Mouse (Mus musculus) 416B (cell line): ENCODE data around the gene Vwa1.
A peak's percentile ranks its signal among the peaks of the same experiment; 100 is the strongest.
"Not testable (repeated sequence)": the region's sequence is repeated elsewhere in the genome, so short reads cannot be mapped to it uniquely, and the experiment has no call there.

Source experiments
- DNase-seq: peaks from one replicate; pipeline ENCODE4 v3.0.0; 2011; ENCODE audit warnings: low read depth

The Vwa1 gene

DNA sequence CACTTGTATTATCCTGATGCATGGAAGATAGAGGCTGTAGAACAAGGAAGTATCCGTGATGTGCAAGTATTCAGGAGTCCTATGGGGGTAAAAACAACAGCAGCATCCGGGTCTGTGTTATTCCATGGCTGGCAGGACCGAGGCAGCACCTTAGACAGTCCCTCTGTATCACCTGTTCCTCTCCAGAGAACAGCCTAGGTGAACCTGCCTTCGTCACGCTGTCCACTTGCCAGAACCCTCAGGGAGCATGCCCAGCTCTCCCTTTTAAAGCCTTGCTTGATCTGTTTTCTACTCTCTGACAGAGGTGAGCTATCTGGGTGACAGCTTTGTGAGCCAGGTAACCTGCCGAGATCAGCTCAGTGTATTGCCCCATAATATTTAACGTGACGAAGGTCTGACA is 30.0 kb downstream of the Vwa1 start:
- no peak for DNase-seq

DNA sequence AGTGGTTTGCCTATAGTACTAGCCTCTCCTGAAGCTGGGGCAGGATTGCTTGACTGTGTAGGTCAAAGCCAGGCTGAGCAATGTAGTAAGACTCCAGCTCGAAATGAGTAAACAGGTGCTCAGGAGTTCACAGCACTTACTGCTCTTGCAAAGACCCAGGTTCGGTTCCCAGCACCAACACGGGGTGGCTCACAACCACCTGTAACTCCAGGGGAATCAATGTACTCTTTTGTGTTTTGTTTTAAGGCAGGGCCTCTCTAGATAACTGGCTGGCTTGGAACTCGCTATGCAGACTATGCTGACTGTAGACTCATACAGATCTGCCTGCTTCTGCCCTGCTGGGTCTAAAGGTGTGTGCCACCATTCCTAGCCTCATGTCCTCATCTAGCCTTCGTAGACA is 31.8 kb downstream of the Vwa1 start:
- no peak for DNase-seq

DNA sequence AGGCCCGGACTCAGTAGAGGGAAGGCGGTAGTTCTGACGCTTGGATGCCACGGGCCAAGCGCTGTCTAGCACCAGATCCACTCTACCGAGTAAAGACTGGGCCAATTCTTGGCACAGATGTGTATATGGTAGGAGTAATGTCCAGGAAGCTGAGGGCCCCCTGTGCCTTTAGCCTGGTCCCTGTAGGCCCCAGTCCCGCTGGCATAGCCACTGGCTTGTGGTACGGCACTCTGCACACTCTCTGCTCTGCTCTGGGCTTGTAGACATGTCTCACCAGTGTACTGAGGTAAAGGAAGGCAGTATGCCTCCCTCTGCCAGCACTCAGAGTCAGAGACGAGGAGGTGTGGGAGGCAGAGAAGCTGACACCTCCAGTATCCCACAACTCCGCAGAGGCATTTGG is 33.8 kb downstream of the Vwa1 start:
- not testable (repeated sequence) for DNase-seq

DNA sequence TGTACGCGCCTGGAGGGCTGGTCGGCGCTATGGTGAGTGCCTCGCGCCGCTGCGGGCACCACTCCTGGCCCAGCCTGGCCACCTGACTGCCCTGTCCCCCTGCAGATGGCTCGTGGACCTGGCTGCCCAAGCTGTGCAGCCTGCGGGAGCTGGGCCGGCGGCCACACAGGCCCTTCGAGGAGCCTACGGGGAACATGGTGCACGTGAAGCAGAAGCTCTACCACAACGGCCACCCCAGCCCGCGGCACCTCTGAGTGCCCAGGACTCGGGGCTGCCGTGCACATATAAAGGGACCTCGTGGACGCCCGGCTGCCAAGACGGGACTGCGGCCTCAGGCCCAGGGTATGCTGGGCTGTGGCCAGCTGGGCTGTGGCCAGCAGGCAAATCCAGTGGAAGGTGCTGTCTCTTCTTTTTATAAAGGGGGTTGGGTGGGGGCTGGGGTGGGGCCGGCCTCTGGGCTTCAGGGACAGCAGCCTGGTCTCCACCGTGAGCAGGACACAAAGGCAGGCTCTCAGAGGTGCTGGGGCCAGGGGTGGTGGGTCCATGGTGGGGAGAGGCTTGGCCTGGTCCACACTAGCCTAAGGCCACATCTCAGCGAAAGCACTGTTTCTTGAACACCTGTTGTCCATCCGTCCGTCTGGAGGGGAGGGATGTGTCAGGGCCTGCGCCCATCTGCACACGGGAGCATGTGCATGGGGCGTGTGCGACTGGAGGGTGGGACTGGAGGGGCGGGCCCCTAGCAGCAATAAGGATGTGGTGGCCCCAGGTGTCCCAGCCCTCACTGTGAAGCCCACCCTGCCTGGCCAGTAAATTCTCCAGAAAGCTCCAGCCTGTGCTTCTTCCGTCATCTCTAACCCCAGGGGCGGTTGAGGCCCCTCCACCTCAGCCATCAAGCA is 34.5 kb downstream of the Vwa1 start:
- no peak for DNase-seq

DNA sequence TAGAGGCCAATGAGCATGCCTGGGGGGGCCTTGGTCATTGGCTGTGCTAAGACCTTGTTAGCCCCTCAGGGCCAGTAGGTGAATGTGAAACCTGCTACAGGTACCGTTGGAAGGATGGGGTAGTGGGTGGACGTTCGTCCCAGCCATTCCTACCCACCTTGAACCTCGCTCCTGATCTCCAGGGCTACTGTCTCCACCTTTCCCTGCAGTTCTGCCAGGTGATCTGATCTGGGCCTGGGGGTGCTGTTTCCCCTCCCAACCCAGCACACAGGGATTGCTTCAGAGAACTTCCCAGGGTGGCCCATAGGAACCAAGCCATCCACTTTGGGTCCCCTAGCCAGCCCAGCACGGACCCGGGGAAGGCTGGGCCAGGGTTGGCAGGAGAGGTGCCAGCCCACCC is 35.3 kb downstream of the Vwa1 start:
- no peak for DNase-seq

DNA sequence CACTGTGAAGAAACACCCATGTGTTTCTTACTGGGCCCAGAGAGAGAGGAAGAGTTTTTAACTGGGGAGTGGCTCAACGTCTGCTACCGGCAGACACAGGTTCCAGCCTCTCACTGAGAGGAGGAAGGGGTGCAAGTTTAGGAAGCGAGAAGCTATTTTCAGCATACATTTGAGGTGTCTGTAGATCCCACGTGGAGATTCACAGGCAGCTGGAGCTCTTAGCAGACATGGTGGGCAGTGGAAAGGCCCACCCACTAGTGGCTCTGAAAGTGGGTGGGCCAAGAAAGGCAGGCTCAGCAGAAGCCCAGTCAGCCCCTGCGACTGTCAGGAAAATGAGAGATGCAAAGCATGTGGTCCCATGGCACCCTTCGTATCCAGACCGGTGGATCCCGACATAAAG is 36.2 kb downstream of the Vwa1 start:
- no peak for DNase-seq

DNA sequence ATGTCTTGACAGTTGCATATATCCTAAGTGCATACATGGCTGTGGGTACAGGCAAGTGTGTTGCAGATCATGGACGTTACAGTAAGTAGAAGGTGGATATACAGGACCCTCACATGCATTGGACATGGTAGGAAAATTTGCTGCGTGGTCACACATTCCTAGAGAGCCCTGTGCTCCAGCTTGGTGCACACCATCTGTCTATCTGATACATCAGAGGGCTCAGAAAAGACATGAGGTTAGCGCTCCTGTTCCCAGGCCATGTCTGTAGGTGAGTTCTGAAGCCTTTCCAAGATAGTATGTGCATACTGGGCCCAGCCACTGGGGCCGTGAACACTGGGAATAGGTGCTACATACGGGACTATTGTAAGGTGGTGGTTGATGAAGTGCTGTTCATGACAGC is 38.1 kb downstream of the Vwa1 start:
- DNase-seq = no peak

DNA sequence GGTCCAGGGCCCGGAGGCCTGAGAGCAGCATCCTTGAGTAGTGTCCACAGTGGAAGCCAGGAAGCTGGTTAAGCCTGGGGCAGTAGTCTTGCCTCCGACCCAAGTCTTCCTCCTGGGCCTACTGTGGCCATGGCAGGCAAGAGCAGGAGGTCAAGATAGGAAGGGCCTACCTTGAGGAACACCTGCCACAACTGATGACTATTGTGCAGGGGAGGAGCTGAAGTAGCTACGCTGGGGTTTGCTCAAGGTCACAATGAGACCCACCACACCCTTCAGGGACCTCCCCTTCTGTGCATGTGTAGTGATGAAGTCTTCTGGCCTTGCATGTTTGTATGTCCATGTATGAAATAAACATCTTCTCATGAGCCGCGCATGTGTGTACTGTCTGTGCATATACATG is 38.7 kb downstream of the Vwa1 start:
- peak; percentile 22 for DNase-seq

DNA sequence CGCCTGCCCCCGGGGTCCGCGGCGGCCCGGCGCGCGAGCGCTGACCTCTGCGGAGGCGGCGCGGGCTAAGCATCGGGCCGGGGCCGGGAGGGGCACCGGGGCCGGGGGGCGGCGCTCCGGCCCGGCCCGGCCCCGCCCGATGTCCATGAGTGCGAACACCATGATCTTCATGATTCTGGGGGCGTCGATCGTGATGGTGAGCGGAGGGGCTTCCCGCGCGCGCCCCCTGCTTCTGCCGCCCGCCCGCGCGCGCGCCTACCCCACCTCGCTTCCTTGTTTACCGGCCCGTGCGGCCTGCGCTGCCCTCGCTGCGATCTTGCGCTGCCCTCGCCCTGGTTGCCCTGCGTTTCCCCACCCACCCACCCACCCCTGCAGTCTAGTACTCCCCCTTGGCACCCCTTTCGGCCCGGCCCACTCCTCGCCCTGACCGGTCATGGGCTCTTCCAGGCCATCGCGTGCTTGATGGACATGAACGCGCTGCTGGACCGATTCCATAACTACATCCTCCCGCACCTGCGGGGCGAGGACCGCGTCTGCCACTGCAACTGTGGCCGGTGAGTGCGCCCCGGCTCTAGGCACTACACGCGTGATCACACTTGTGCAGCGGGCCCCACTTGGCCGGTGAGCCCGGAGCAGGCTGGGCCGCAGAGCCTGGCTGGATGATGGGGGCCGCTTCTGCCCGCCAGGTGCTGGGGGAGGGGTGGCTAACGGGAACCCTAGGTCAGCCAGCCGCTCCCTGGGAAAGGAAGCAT is 39.4 kb downstream of the Vwa1 start:
- DNase-seq = peak; percentile 25

DNA sequence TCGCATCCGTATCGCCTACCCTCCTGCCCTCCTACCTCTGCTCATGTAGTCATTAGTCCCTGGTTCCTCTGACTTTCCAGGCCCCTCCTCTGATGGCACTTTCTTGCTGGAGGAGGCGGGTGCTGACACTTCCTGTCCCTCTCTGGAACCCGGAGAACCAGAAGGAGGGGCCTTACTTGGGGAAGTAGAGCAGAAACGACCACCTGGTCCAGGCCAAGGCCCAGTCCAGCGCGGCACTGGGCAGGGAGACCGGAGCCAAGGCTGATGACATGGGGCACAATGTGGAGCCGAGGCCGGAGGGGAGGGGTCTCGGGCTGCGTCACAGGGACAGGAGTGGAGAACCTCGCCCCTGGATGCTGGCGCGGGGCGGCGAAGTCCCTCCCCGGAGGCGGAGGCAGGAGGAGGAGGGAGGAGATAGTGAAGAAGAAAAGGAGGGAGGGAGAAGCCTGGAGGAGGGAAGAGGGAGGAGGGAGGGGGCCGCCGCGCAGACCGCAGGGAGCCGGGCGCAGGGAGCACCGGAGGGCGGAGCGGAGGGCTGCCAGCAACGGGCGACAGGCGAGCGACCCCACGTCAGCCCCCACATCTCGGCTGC is 40.1 kb downstream of the Vwa1 start, which contains the start of gene Tmem240:
Tmem240 (plus strand) TSS at position 451 of the 592 bp plus-strand sequence.
- DNase-seq = peak; percentile 92

DNA sequence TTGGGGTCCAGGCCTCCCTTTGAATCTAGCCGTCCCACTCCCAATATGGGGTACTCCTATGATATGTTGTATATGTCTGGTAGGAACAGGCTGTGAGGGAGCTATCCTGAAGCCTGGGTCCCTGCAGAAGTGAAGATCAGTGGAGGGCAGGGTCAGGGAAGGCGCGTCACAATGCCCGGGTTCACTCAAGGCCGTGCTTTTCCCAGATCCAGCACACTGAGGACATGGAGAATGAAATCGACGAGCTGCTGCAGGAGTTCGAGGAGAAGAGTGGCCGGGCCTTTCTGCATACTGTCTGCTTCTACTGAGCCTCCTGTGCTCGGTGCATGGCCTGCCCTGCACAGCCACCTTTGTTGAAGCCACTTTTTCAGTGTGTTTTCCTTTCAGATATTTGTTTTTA is 41.2 kb downstream of the Vwa1 start:
- DNase-seq = no peak

DNA sequence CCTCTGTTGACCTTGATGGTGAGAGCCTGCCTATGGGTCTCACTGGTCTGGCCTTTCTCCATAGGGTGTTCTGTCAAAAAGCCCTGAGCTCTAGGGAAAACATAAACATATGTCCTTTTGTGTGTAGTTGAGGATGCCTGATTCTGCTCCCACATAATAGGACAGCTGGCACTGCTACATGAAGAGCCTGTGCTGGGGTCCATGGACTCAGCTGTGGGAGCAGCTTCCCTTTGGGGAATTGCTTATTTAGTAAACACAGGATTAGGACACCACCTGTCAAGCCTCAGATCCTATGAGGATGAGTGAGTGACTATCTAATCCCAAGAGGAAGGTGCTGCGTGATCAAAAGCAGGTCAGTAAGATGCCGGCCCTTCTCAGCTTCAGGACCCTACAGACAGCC is 46.5 kb downstream of the Vwa1 start:
- DNase-seq = no peak

DNA sequence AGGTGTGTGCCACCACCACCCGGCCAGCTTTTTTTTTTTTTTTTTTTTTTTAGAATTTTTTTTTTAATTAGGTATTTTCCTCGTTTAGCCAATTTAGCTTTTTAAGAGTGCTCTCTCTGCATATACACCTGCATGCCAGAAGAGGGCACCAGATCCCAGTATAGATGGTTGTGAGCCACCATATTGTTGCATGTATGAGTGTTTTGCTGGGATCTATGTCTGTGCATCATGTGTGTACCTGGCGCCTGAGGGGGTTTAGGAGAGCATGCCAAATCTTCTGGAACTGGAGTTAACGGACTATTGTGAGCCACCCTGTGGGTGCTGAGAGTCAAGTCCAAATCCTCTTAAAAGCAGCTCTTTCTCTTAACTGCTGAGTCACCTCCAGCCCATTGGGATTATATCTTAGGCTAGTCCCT is 52.8 kb downstream of the Vwa1 start:
- DNase-seq = peak; percentile 56
